Mouse (Mus musculus) forebrain, postnatal 0 days (tissue): Measurements from ENCODE around the gene Pold4. TPM values are rescaled to one million over a fixed set of nuclear protein-coding genes. Genes with fewer than 3 reads are reported as not detected.

Experiments used
- ATAC-seq: fragments of 200-750 bp; cut with Nextera tagmentation; 2 replicates; pipeline ENCODE4 v1.8.0; 2017; ENCODE audit warnings: mild to moderate bottlenecking, moderate library complexity
- DNase-seq: peaks from one replicate; pipeline ENCODE4 v3.0.0-alpha.2; 2015
- H3K27ac ChIP-seq: fragments of 300-500 bp; sonication (generic); 2 replicates; pipeline ENCODE4 v1.5.1; 2014; ENCODE audit warnings: low read depth, mild to moderate bottlenecking, antibody characterized with exemption, low read length, moderate library complexity, mixed read lengths
- H3K27me3 ChIP-seq: fragments of 300-500 bp; sonication (generic); 2 replicates; pipeline ENCODE4 v1.6.1; 2014; ENCODE audit warnings: mild to moderate bottlenecking, low read length, mixed read lengths; ENCODE audit not compliant: insufficient read depth
- H3K36me3 ChIP-seq: fragments of 300-500 bp; sonication (generic); 2 replicates; pipeline ENCODE4 v1.6.1; 2014; ENCODE audit warnings: mild to moderate bottlenecking, moderate library complexity; ENCODE audit not compliant: insufficient read depth
- H3K4me1 ChIP-seq: fragments of 300-500 bp; sonication (generic); 2 replicates; pipeline ENCODE4 v1.6.1; 2014; ENCODE audit warnings: antibody characterized with exemption; ENCODE audit not compliant: insufficient read depth
- H3K4me2 ChIP-seq: fragments of 300-500 bp; sonication (generic); 2 replicates; pipeline ENCODE4 v1.6.1; 2014; ENCODE audit warnings: low read depth, mild to moderate bottlenecking, moderate library complexity
- H3K4me3 ChIP-seq: fragments of 300-500 bp; sonication (generic); 2 replicates; pipeline ENCODE4 v1.5.1; 2014; ENCODE audit warnings: low read depth, low read length, mixed read lengths
- H3K9ac ChIP-seq: fragments of 300-500 bp; sonication (generic); 2 replicates; pipeline ENCODE4 v1.6.1; 2014; ENCODE audit warnings: mild to moderate bottlenecking
- H3K9me3 ChIP-seq: fragments of 300-500 bp; sonication (generic); 2 replicates; pipeline ENCODE4 v1.6.1; 2016; ENCODE audit warnings: low read length
- CTCF ChIP-seq: sonication (generic); IDR thresholded peaks from 2 replicates; pipeline ENCODE4 v1.5.1; 2016; ENCODE audit warnings: antibody characterized with exemption, control low read depth, low read depth
- WGBS: fragments of 180-500 bp; shearing (Covaris S2); extraction: QIAGEN DNeasy Blood & Tissue Kit; methylation state at CpG from one replicate; pipeline ENCODE4 v1.1.7; 2014; 5-methylcytosine and 5-hydroxymethylcytosine counted together
- polyA plus RNA-seq: library from polyadenylated mRNA; unstranded; fragments of >200 nt; fragmentation: Nextera tagmentation; extraction: Ambion mirVana; gene quantifications from 2 replicates; pipeline ENCODE4 v1.2.1, GENCODE M21; 2015
- total RNA-seq: library from RNA; depleted of rRNA; stranded (reverse); fragments of >200 nt; gene quantifications from 2 replicates; pipeline ENCODE4 v1.2.3, GENCODE M21; 2014

Gene Pold4
- total and polyA plus RNA-seq, 2 experiments from 2014 or later: 21.2 to 21.8 TPM

DNA sequence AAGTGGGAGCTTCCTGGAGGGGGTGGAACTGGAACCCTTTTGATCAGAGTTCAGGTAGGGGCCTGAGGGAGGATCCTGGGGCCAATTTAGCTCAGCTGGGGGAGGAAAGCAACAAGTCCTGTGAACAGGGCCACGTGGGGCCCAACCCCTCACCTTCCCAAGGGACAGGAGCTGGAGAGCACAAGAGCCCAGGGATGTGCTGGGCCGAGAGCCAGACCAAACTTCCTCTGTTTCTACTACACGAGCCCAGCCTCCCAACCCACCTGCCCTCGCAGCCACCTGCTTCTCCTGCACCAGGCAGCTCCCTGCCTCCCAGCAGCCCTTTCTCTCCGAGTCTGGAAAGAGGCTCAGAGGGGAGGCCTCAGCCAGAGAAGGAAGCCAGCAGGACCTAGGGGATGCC lies 35.2 kb upstream of the Pold4 start:
- Histone ChIP-seq H3K4me1 (peaks cover 20% of the 10 kb centered on the region; the same call in 1 of the 2 replicates), H3K27ac (no peak overlapping the region), H3K9ac (no peak overlapping the region), H3K27me3 (no peaks in the 10 kb centered on the region), H3K36me3 (peaks cover 50% of the 10 kb centered on the region), H3K4me3 (no peak overlapping the region), H3K9me3 (no peaks in the 10 kb centered on the region), H3K4me2 (no peak overlapping the region)
- WGBS: 59% methylated on average over 5 of the region's 5 CpGs
- TF ChIP-seq CTCF: no peak
- DNase-seq (no peak), ATAC-seq (no peak)

DNA sequence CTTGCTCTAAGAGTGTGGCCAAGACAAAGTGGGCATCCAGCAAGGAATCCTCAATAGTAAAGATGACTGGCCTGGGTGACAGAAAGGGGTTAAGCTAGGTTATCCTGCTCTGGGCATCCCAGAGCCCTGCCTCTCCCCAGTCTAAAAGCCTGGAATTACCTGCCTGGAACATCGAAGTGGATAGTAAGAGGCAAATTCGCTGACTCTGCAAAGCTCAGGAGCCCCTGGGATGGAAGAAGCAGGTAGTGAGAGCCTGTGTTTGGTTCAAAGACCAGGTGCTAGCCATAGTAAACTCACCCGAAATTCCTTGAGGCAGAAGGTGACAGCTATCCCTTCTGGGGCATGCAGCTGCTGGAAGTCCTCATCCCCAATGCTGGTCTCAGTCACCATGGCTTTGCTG lies 34.5 kb upstream of the Pold4 start:
- Histone ChIP-seq H3K27me3 (no peaks in the 10 kb centered on the region), H3K36me3 (peaks cover 50% of the 10 kb centered on the region), H3K4me2 (no peak overlapping the region), H3K9ac (no peak overlapping the region), H3K4me3 (no peak overlapping the region), H3K4me1 (peaks cover 23% of the 10 kb centered on the region; the same call in 1 of the 2 replicates), H3K9me3 (no peaks in the 10 kb centered on the region), H3K27ac (no peak overlapping the region)
- ATAC-seq (no peak), DNase-seq (no peak)
- TF ChIP-seq CTCF: no peak
- WGBS: 70% methylated on average over 3 of the region's 3 CpGs

GRCm38 (mm10) chr19:4201291-4201909 lies 30.3 kb upstream of the Pold4 start, which contains the start of gene Rad9a:
TSS of gene Rad9a (minus strand) at chr19:4201662.
- H3K4me1 ChIP-seq: peaks cover 15% of the 10 kb centered on the region; the same call in 1 of the 2 replicates
- peak; percentile 91 for ATAC-seq
- 0 out of 2 replicates have a peak within 1 kb of the TSS, but pooled peaks have one; percentile 50 for H3K27ac ChIP-seq
- peaks cover 18% of the 10 kb centered on the region for H3K36me3 ChIP-seq
- peak within 1 kb of the TSS; percentile 95 for H3K4me2 ChIP-seq
- no peaks in the 10 kb centered on the region for H3K27me3 ChIP-seq
- WGBS: under 1% methylated on average over 34 of the region's 34 CpGs
- peak within 1 kb of the TSS; percentile 61 for H3K4me3 ChIP-seq
- peak; percentile 97 for DNase-seq
- no peaks in the 10 kb centered on the region for H3K9me3 ChIP-seq
- peak within 1 kb of the TSS; percentile 72 for H3K9ac ChIP-seq
- TF ChIP-seq CTCF: no peak

- Histone ChIP-seq H3K27me3 (no peaks in the 10 kb centered on the region), H3K9me3 (no peaks in the 10 kb centered on the region), H3K4me3 (peak overlapping the region; percentile 61), H3K4me2 (peak overlapping the region; percentile 95), H3K9ac (peak overlapping the region; percentile 72), H3K4me1 (peaks cover 15% of the 10 kb centered on the region; the same call in 1 of the 2 replicates), H3K36me3 (peaks cover 11% of the 10 kb centered on the region), H3K27ac (no peak overlapping the region)
- TF ChIP-seq CTCF: no peak
- 31% methylated on average over 7 of the region's 7 CpGs for WGBS
- 0 out of 2 replicates have a peak, but pooled peaks have one; percentile 2 for ATAC-seq
- no peak for DNase-seq
Measured at GRCm38 (mm10) chr19:4202149-4202548, 29.6 kb upstream of the Pold4 start.

- Histone ChIP-seq H3K27ac (no peak overlapping the region), H3K4me1 (peaks cover 15% of the 10 kb centered on the region; the same call in 1 of the 2 replicates), H3K9me3 (no peaks in the 10 kb centered on the region), H3K36me3 (peaks cover 1% of the 10 kb centered on the region; the same call in 1 of the 2 replicates), H3K4me3 (no peak overlapping the region), H3K27me3 (no peaks in the 10 kb centered on the region), H3K4me2 (no peak overlapping the region), H3K9ac (no peak overlapping the region)
- 64% methylated on average over 3 of the region's 3 CpGs for WGBS
- ATAC-seq (no peak), DNase-seq (no peak)
- no peak for TF ChIP-seq CTCF
Measured at GRCm38 (mm10) chr19:4203148-4203547, 28.6 kb upstream of the Pold4 start.

DNA sequence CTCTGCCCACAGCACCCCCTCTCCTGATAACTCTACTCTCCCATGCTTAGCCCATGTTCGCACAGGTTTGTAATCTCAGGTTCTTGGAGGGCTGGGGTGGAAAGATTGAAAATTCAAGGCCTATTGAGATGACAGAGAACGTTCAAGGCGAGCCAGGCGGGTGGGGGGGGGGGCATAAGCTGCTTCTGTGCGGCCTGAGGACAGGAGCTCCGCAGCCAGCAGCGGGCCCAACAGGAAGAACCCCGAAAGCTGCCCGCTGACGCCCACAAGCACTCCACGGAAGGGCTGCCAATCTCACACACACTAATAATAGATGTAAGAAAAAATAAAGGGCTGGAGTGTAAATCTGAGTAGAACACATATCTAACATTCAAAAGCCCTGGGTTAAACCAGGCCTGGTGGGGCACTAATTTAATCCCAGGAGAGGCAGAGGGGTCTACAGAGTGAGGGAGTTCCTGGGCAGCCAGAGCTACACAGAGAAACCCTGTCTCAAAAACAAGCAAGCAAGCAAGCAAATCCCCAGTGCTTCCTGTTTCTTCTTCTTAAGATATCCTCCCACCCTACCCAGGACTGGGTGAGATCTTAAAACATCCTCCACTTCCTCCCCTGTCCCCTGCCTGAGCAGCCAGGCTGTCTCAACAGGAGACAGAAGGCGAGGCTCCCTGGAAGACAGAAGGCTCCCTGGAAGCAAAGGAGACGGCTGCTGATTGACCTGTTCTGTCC lies 27.9 kb upstream of the Pold4 start:
- ATAC-seq (no peak), DNase-seq (no peak)
- Histone ChIP-seq H3K4me2 (no peak overlapping the region), H3K9ac (no peak overlapping the region), H3K36me3 (no peaks in the 10 kb centered on the region), H3K4me3 (no peak overlapping the region), H3K4me1 (peaks cover 15% of the 10 kb centered on the region; the same call in 1 of the 2 replicates), H3K27me3 (no peaks in the 10 kb centered on the region), H3K27ac (no peak overlapping the region), H3K9me3 (no peaks in the 10 kb centered on the region)
- 61% methylated on average over 13 of the region's 13 CpGs for WGBS
- no peak for TF ChIP-seq CTCF

DNA sequence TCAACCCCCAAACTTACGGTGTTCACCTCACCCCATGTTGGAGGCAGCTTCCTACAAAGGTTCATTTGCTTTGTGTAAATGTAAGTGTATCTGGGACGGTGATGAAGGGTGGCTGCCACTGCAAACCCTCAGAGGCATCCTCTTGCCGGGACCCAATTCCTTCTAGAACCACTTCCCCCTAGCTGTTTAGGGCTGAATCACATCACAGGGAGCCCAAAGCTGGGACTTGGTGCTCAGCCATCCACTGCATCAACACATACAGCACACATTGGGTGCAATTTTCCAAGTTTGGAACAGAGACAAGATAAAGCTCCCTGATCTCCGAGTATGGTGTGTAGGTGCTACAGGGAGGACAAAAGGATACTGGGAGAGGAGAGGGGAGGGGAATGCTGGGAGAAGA lies 26.8 kb upstream of the Pold4 start:
- DNase-seq (no peak), ATAC-seq (no peak)
- Histone ChIP-seq H3K4me2 (no peak overlapping the region), H3K4me3 (no peak overlapping the region), H3K27ac (no peak overlapping the region), H3K27me3 (no peaks in the 10 kb centered on the region), H3K9ac (no peak overlapping the region), H3K36me3 (no peaks in the 10 kb centered on the region), H3K9me3 (no peaks in the 10 kb centered on the region), H3K4me1 (peaks cover 15% of the 10 kb centered on the region; the same call in 1 of the 2 replicates)
- TF ChIP-seq CTCF: no peak
- WGBS: 47% methylated on average over 4 of the region's 4 CpGs
